Mouse (Mus musculus) forebrain, embryonic 11.5 days (tissue): ENCODE results near the gene Bmp5. TPM values are rescaled to one million over a fixed set of nuclear protein-coding genes. Genes with fewer than 3 reads are reported as not detected.

Experiments used
- ATAC-seq: fragments of 200-750 bp; cut with Nextera tagmentation; replicated peaks from 2 replicates; pipeline ENCODE4 v1.8.0; 2017; ENCODE audit warnings: moderate TSS enrichment; ENCODE audit not compliant: low FRiP score
- DNase-seq: peaks from one replicate; pipeline ENCODE4 v3.0.0-alpha.2; 2017; ENCODE audit warnings: low spot score
- H3K27ac ChIP-seq: fragments of 300-500 bp; sonication (generic); 2 replicates; pipeline ENCODE4 v1.5.1; 2014; ENCODE audit warnings: low read depth, low read length
- H3K27me3 ChIP-seq: fragments of 300-500 bp; sonication (generic); 2 replicates; pipeline ENCODE4 v1.6.1; 2014; ENCODE audit warnings: mild to moderate bottlenecking, low read length, mixed read lengths; ENCODE audit not compliant: control insufficient read depth, insufficient read depth
- H3K36me3 ChIP-seq: fragments of 300-500 bp; sonication (generic); 2 replicates; pipeline ENCODE4 v1.6.1; 2014; ENCODE audit warnings: mild to moderate bottlenecking, low read length, moderate library complexity, mixed read lengths; ENCODE audit not compliant: control insufficient read depth, insufficient read depth
- H3K4me1 ChIP-seq: fragments of 300-500 bp; sonication (generic); replicated peaks from 2 replicates; pipeline ENCODE4 v1.6.1; 2014; ENCODE audit warnings: low read length, mixed read lengths; ENCODE audit not compliant: control insufficient read depth, insufficient read depth
- H3K4me2 ChIP-seq: fragments of 300-500 bp; sonication (generic); 2 replicates; pipeline ENCODE4 v1.6.1; 2014; ENCODE audit warnings: low read depth, mild to moderate bottlenecking, low read length, moderate library complexity, mixed read lengths; ENCODE audit not compliant: severe bottlenecking
- H3K4me3 ChIP-seq: fragments of 300-500 bp; sonication (generic); 2 replicates; pipeline ENCODE4 v1.5.1; 2014; ENCODE audit warnings: low read depth, low read length
- H3K9ac ChIP-seq: fragments of 300-500 bp; sonication (generic); 2 replicates; pipeline ENCODE4 v1.6.1; 2014; ENCODE audit warnings: low read length
- H3K9me3 ChIP-seq: fragments of 300-500 bp; sonication (generic); 2 replicates; pipeline ENCODE4 v1.6.1; 2016; ENCODE audit warnings: low read length, mixed read lengths; ENCODE audit not compliant: control insufficient read depth
- WGBS: fragments of 180-500 bp; shearing (Covaris S2); extraction: QIAGEN DNeasy Blood & Tissue Kit; methylation state at CpG from one replicate; pipeline ENCODE4 v1.1.7; 2014; 5-methylcytosine and 5-hydroxymethylcytosine counted together
- polyA plus RNA-seq: library from polyadenylated mRNA; unstranded; fragments of >200 nt; fragmentation: Nextera tagmentation; extraction: Ambion mirVana; gene quantifications from 2 replicates; pipeline ENCODE4 v1.2.1, GENCODE M21; 2014

The Bmp5 gene
- 3.9 and 4.9 TPM in 2 replicates for polyA plus RNA-seq

- no peaks in the 10 kb centered on the region for H3K4me1 ChIP-seq
- 17% methylated on average over 7 of the region's 7 CpGs for WGBS
- no peak within 1 kb of the TSS for H3K27ac ChIP-seq
- H3K27me3 ChIP-seq: no peaks in the 10 kb centered on the region
- DNase-seq (no peak), ATAC-seq (0 out of 2 replicates have a peak, but pooled peaks have one; percentile 34)
- no peaks in the 10 kb centered on the region for H3K36me3 ChIP-seq
- peak within 1 kb of the TSS; percentile 29; the same call in 1 of the 2 replicates for H3K4me2 ChIP-seq
- H3K9me3 ChIP-seq: no peaks in the 10 kb centered on the region
- peak within 1 kb of the TSS; percentile 25 for H3K4me3 ChIP-seq
- peak within 1 kb of the TSS; percentile 39 for H3K9ac ChIP-seq
These were observed at the start of gene Bmp5 for GRCm38 (mm10) chr9:75775129-75775845. Bmp5 (plus strand) TSS chr9:75775364.

- ATAC-seq (no peak; the same call in 1 of the 2 replicates), DNase-seq (no peak)
- Histone ChIP-seq H3K4me1 (no peaks in the 10 kb centered on the region), H3K9me3 (no peaks in the 10 kb centered on the region), H3K27me3 (no peaks in the 10 kb centered on the region), H3K36me3 (no peaks in the 10 kb centered on the region), H3K4me2 (no peak overlapping the region), H3K9ac (no peak overlapping the region), H3K4me3 (no peak overlapping the region), H3K27ac (no peak overlapping the region)
- WGBS: 36% methylated on average over 5 of the region's 5 CpGs
These were observed 15.1 kb upstream of the Bmp5 start for GRCm38 (mm10) chr9:75760075-75760474.

GRCm38 (mm10) chr9:75761567-75761966, 13.6 kb upstream of the Bmp5 start:
- 93% methylated on average over 2 of the region's 2 CpGs for WGBS
- Histone ChIP-seq H3K9me3 (no peaks in the 10 kb centered on the region), H3K4me2 (no peak overlapping the region), H3K27me3 (no peaks in the 10 kb centered on the region), H3K27ac (no peak overlapping the region), H3K4me3 (no peak overlapping the region), H3K36me3 (no peaks in the 10 kb centered on the region), H3K4me1 (no peaks in the 10 kb centered on the region), H3K9ac (no peak overlapping the region)
- ATAC-seq (no peak), DNase-seq (no peak)

- Histone ChIP-seq H3K27me3 (no peaks in the 10 kb centered on the region), H3K27ac (no peak overlapping the region), H3K9ac (no peak overlapping the region), H3K4me3 (no peak overlapping the region), H3K4me2 (no peak overlapping the region), H3K36me3 (no peaks in the 10 kb centered on the region), H3K9me3 (no peaks in the 10 kb centered on the region), H3K4me1 (no peaks in the 10 kb centered on the region)
- ATAC-seq: no peak
- 40% methylated on average over 5 of the region's 5 CpGs for WGBS
- no peak for DNase-seq
These were observed 12.7 kb upstream of the Bmp5 start for GRCm38 (mm10) chr9:75762487-75762886.

GRCm38 (mm10) chr9:75764792-75765191, 10.4 kb upstream of the Bmp5 start:
- no peak overlapping the region for H3K27ac ChIP-seq
- 92% methylated on average over 7 of the region's 7 CpGs for WGBS
- no peak overlapping the region for H3K4me3 ChIP-seq
- no peak overlapping the region for H3K4me2 ChIP-seq
- H3K4me1 ChIP-seq: no peaks in the 10 kb centered on the region
- H3K9me3 ChIP-seq: no peaks in the 10 kb centered on the region
- H3K9ac ChIP-seq: no peak overlapping the region
- H3K36me3 ChIP-seq: no peaks in the 10 kb centered on the region
- H3K27me3 ChIP-seq: no peaks in the 10 kb centered on the region
- no peak for ATAC-seq
- DNase-seq: no peak

- Histone ChIP-seq H3K4me3 (no peak overlapping the region), H3K9me3 (no peaks in the 10 kb centered on the region), H3K36me3 (no peaks in the 10 kb centered on the region), H3K4me2 (no peak overlapping the region), H3K9ac (no peak overlapping the region), H3K4me1 (no peaks in the 10 kb centered on the region), H3K27ac (no peak overlapping the region), H3K27me3 (no peaks in the 10 kb centered on the region)
- no peak for ATAC-seq
- DNase-seq: no peak
- WGBS: 91% methylated on average over 5 of the region's 5 CpGs
These were observed 8.6 kb upstream of the Bmp5 start for GRCm38 (mm10) chr9:75766521-75766920.

GRCm38 (mm10) chr9:75769042-75769441, 6.1 kb upstream of the Bmp5 start:
- Histone ChIP-seq H3K27me3 (no peaks in the 10 kb centered on the region), H3K4me1 (no peaks in the 10 kb centered on the region), H3K9ac (no peak overlapping the region), H3K4me2 (no peak overlapping the region), H3K9me3 (no peaks in the 10 kb centered on the region), H3K4me3 (no peak overlapping the region), H3K27ac (no peak overlapping the region), H3K36me3 (no peaks in the 10 kb centered on the region)
- DNase-seq (no peak), ATAC-seq (no peak)
- 79% methylated on average over 3 of the region's 3 CpGs for WGBS

- H3K4me1 ChIP-seq: 0 out of 2 replicates have a peak, but pooled peaks cover 2% of the 10 kb centered on the region
- 43% methylated on average over 7 of the region's 7 CpGs for WGBS
- DNase-seq (no peak), ATAC-seq (0 out of 2 replicates have a peak, but pooled peaks have one; percentile 40)
- H3K4me3 ChIP-seq: peak overlapping the region; percentile 25
- no peaks in the 10 kb centered on the region for H3K27me3 ChIP-seq
- H3K9me3 ChIP-seq: no peaks in the 10 kb centered on the region
- H3K27ac ChIP-seq: no peak overlapping the region
- H3K4me2 ChIP-seq: peak overlapping the region; percentile 24; the same call in 1 of the 2 replicates
- H3K9ac ChIP-seq: peak overlapping the region; percentile 39
- no peaks in the 10 kb centered on the region for H3K36me3 ChIP-seq
These were observed 989 bp downstream of the Bmp5 start for GRCm38 (mm10) chr9:75776153-75776552.
